Mouse (Mus musculus) lung, embryonic 16.5 days (tissue): ENCODE results near the gene Tmem156. TPM values are rescaled to one million over a fixed set of nuclear protein-coding genes. Genes with fewer than 3 reads are reported as not detected.

Experiments
- ATAC-seq: fragments of 200-750 bp; cut with Nextera tagmentation; 2 replicates; pipeline ENCODE4 v1.8.0; 2017; ENCODE audit warnings: low read depth, mild to moderate bottlenecking, moderate library complexity
- H3K27ac ChIP-seq: fragments of 300-500 bp; sonication (generic); 2 replicates; pipeline ENCODE4 v1.5.1; 2014; ENCODE audit warnings: mild to moderate bottlenecking, control low read depth, low read length
- H3K27me3 ChIP-seq: fragments of 300-500 bp; sonication (generic); 2 replicates; pipeline ENCODE4 v1.6.1; 2014; ENCODE audit warnings: low read depth, low read length, mixed read lengths; ENCODE audit not compliant: control insufficient read depth, insufficient read depth
- H3K36me3 ChIP-seq: fragments of 300-500 bp; sonication (generic); 2 replicates; pipeline ENCODE4 v1.6.1; 2014; ENCODE audit warnings: low read length; ENCODE audit not compliant: control insufficient read depth, insufficient read depth
- H3K4me1 ChIP-seq: fragments of 300-500 bp; sonication (generic); replicated peaks from 2 replicates; pipeline ENCODE4 v1.6.1; 2014; ENCODE audit warnings: low read length, mixed read lengths; ENCODE audit not compliant: control insufficient read depth, insufficient read depth
- H3K4me2 ChIP-seq: fragments of 300-500 bp; sonication (generic); 2 replicates; pipeline ENCODE4 v1.6.1; 2014; ENCODE audit warnings: low read depth, low read length, control low read depth
- H3K4me3 ChIP-seq: fragments of 300-500 bp; sonication (generic); 2 replicates; pipeline ENCODE4 v1.5.1; 2014; ENCODE audit warnings: mild to moderate bottlenecking, low read length, control low read depth
- H3K9ac ChIP-seq: fragments of 300-500 bp; sonication (generic); 2 replicates; pipeline ENCODE4 v1.6.1; 2014; ENCODE audit warnings: low read length, control low read depth
- H3K9me3 ChIP-seq: fragments of 300-500 bp; sonication (generic); 2 replicates; pipeline ENCODE4 v1.6.1; 2016; ENCODE audit warnings: low read length; ENCODE audit not compliant: control insufficient read depth
- WGBS: fragments of 180-500 bp; shearing (Covaris S2); extraction: QIAGEN DNeasy Blood & Tissue Kit; methylation state at CpG from one replicate; pipeline ENCODE4 v1.1.7; 2014; 5-methylcytosine and 5-hydroxymethylcytosine counted together
- polyA plus RNA-seq: library from polyadenylated mRNA; unstranded; fragments of >200 nt; fragmentation: Nextera tagmentation; extraction: Ambion mirVana; gene quantifications from 2 replicates; pipeline ENCODE4 v1.2.1, GENCODE M21; 2015

Gene Tmem156
- polyA plus RNA-seq, 1 experiment from 2014 or later = 0.77 TPM

GRCm38 (mm10) chr5:65046442-65047284 lies 45.3 kb downstream of the Tmem156 start:
- no peaks in the 10 kb centered on the region for H3K9me3 ChIP-seq
- H3K27ac ChIP-seq = no peak overlapping the region
- H3K4me1 ChIP-seq = no peaks in the 10 kb centered on the region
- no peak for ATAC-seq
- WGBS = 61% methylated on average over 12 of the region's 12 CpGs
- H3K4me2 ChIP-seq = no peak overlapping the region
- no peaks in the 10 kb centered on the region for H3K36me3 ChIP-seq
- H3K9ac ChIP-seq = no peak overlapping the region
- H3K4me3 ChIP-seq = no peak overlapping the region
- no peaks in the 10 kb centered on the region for H3K27me3 ChIP-seq

- 76% methylated on average over 6 of the region's 6 CpGs for WGBS
- Histone ChIP-seq H3K4me3 (no peak overlapping the region), H3K9me3 (no peaks in the 10 kb centered on the region), H3K4me2 (no peak overlapping the region), H3K27me3 (no peaks in the 10 kb centered on the region), H3K9ac (no peak overlapping the region), H3K27ac (no peak overlapping the region), H3K36me3 (no peaks in the 10 kb centered on the region), H3K4me1 (no peaks in the 10 kb centered on the region)
- ATAC-seq = no peak
Observed at GRCm38 (mm10) chr5:65045642-65046370, 46.1 kb downstream of the Tmem156 start.

- WGBS = 57% methylated on average over 11 of the region's 11 CpGs
- Histone ChIP-seq H3K27ac (no peak overlapping the region), H3K4me2 (no peak overlapping the region), H3K4me3 (no peak overlapping the region), H3K9me3 (no peaks in the 10 kb centered on the region), H3K9ac (no peak overlapping the region), H3K4me1 (peaks cover 5% of the 10 kb centered on the region; the same call in 1 of the 2 replicates), H3K36me3 (peaks cover 2% of the 10 kb centered on the region; the same call in 1 of the 2 replicates), H3K27me3 (no peaks in the 10 kb centered on the region)
- ATAC-seq = no peak
Observed at GRCm38 (mm10) chr5:65043407-65043895, 48.5 kb downstream of the Tmem156 start.

- no peak overlapping the region for H3K27ac ChIP-seq
- peaks cover 7% of the 10 kb centered on the region for H3K36me3 ChIP-seq
- H3K9ac ChIP-seq = no peak overlapping the region
- no peaks in the 10 kb centered on the region for H3K9me3 ChIP-seq
- peaks cover 9% of the 10 kb centered on the region; the same call in 1 of the 2 replicates for H3K4me1 ChIP-seq
- no peak overlapping the region for H3K4me2 ChIP-seq
- WGBS = 78% methylated on average over 5 of the region's 5 CpGs
- no peak for ATAC-seq
- H3K27me3 ChIP-seq = no peaks in the 10 kb centered on the region
- H3K4me3 ChIP-seq = no peak overlapping the region
Observed at GRCm38 (mm10) chr5:65040463-65040862, 51.5 kb downstream of the Tmem156 start.

GRCm38 (mm10) chr5:65038811-65039571 lies 52.9 kb downstream of the Tmem156 start:
- Histone ChIP-seq H3K27me3 (no peaks in the 10 kb centered on the region), H3K4me2 (0 out of 2 replicates have a peak overlapping the region, but pooled peaks have one; percentile 18), H3K9me3 (no peaks in the 10 kb centered on the region), H3K27ac (peak overlapping the region; percentile 65), H3K9ac (no peak overlapping the region), H3K4me3 (no peak overlapping the region; the same call in 1 of the 2 replicates), H3K36me3 (peaks cover 9% of the 10 kb centered on the region), H3K4me1 (peaks cover 9% of the 10 kb centered on the region; the same call in 1 of the 2 replicates)
- peak; percentile 79 for ATAC-seq
- WGBS = 59% methylated on average over 11 of the region's 11 CpGs

GRCm38 (mm10) chr5:65038305-65038704 lies 53.6 kb downstream of the Tmem156 start:
- no peaks in the 10 kb centered on the region for H3K27me3 ChIP-seq
- H3K9me3 ChIP-seq = no peaks in the 10 kb centered on the region
- peak; percentile 69 for ATAC-seq
- 0 out of 2 replicates have a peak overlapping the region, but pooled peaks have one; percentile 18 for H3K4me2 ChIP-seq
- H3K27ac ChIP-seq = peak overlapping the region; percentile 65
- WGBS = 52% methylated on average over 9 of the region's 9 CpGs
- H3K4me3 ChIP-seq = no peak overlapping the region; the same call in 1 of the 2 replicates
- peaks cover 9% of the 10 kb centered on the region; the same call in 1 of the 2 replicates for H3K4me1 ChIP-seq
- H3K9ac ChIP-seq = no peak overlapping the region
- H3K36me3 ChIP-seq = peaks cover 13% of the 10 kb centered on the region

GRCm38 (mm10) chr5:65036597-65036996 lies 55.3 kb downstream of the Tmem156 start:
- WGBS = 77% methylated on average over 13 of the region's 13 CpGs
- Histone ChIP-seq H3K4me1 (peaks cover 9% of the 10 kb centered on the region; the same call in 1 of the 2 replicates), H3K9ac (no peak overlapping the region), H3K36me3 (peaks cover 16% of the 10 kb centered on the region), H3K4me3 (no peak overlapping the region), H3K4me2 (no peak overlapping the region), H3K27me3 (no peaks in the 10 kb centered on the region), H3K9me3 (no peaks in the 10 kb centered on the region), H3K27ac (no peak overlapping the region)
- ATAC-seq = no peak

- H3K9me3 ChIP-seq = no peaks in the 10 kb centered on the region
- no peak overlapping the region for H3K4me3 ChIP-seq
- H3K27ac ChIP-seq = no peak overlapping the region
- no peak for ATAC-seq
- H3K27me3 ChIP-seq = no peaks in the 10 kb centered on the region
- H3K4me1 ChIP-seq = no peaks in the 10 kb centered on the region
- peaks cover 14% of the 10 kb centered on the region for H3K36me3 ChIP-seq
- 51% methylated on average over 9 of the region's 9 CpGs for WGBS
- H3K4me2 ChIP-seq = no peak overlapping the region
- no peak overlapping the region for H3K9ac ChIP-seq
Observed at GRCm38 (mm10) chr5:65028019-65028418, 63.9 kb downstream of the Tmem156 start.
